Mouse (Mus musculus): ENCODE data around the gene Gipc2. TPM values are rescaled to one million over a fixed set of nuclear protein-coding genes. Genes with fewer than 3 reads are reported as not detected.

The Gipc2 gene
- polyA plus RNA-seq, 1 experiment, result 0.06 TPM

DNA sequence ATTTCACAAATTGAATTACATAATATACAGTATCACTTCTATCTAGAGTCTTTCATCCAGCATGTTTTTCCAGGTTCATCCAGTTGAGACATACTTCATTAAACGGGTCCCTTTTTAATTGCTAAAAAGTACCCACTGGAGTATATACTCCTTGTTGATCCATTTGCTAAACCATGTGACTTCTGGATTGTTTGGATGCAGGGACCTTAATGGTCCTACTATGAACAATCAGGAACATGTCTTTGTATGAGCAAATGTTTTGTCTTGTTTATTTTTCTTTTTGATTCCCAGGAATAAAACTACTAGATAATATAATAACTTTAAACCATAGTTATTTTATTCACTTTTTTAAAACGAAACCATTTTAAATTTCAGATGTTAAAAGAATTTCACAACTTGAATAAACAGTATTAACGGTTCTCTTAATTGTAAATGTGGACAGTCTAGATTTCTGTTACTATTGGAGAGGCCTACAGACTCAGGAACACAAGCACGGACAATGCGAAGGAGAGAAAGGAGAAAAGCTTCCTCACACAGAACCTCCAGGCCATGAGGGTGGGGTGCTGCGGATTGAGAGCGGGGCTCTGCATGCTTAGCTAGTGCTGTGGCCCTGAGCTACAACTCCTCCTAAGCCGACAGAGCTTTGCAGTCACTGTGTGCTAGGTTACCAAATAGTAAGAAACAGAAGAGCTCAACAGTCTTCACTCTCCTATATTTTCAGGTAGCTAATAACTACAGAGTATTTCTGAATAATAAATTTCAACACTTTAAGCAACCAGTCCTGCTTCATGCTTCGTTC, 24.8 kb upstream of the Gipc2 start:
- no peak for DNase-seq (ENCODE audit: low read depth in 1 of 2, low spot score in 2 of 2)
- H3K4me3 ChIP-seq (ENCODE audit: extremely low read depth, insufficient read depth, insufficient read length), result no peak overlapping the region; the same call in 1 of the 2 replicates
- TF ChIP-seq POLR2A (IDR thresholded peaks at IDR 0.05; ENCODE audit: low read depth, low read length), result no peak
- TF ChIP-seq CTCF (IDR thresholded peaks at IDR 0.05; ENCODE audit: extremely low read depth, insufficient read depth, insufficient read length, insufficient replicate concordance), result no peak

DNA sequence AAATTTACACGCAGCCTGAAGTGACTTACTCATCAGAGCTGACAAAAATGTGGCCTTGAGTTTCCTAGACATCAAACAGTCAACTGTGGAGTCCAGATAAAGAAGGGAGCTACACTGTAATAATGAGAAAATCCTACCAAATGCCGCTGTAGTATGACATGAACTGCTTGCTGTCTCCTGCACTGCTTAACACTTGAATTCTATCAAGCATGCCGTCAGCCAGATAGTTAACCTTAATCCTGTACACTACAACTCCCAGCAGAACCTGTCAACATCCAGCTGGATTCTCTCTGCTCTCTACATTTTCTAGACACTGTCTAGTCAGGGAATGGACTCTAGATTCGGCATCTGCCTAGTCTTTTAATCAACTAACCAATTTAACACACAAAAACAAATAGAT, 23.3 kb upstream of the Gipc2 start:
- TF ChIP-seq POLR2A (IDR thresholded peaks at IDR 0.05; ENCODE audit: low read depth, low read length), result no peak
- no peak for TF ChIP-seq CTCF (IDR thresholded peaks at IDR 0.05; ENCODE audit: extremely low read depth, insufficient read depth, insufficient read length, insufficient replicate concordance)
- H3K4me3 ChIP-seq (ENCODE audit: extremely low read depth, insufficient read depth, insufficient read length), result no peak overlapping the region
- no peak for DNase-seq (ENCODE audit: low read depth in 1 of 2, low spot score in 2 of 2)
- peaks cover 6% of the 10 kb centered on the region for H3K36me3 ChIP-seq (ENCODE audit: control insufficient read depth, insufficient read depth, low read length)
- no peaks in the 10 kb centered on the region for H3K4me1 ChIP-seq (ENCODE audit: control insufficient read depth, insufficient read depth, insufficient read length)
- 80% methylated on average over 4 of the region's 4 CpGs for WGBS
- no peaks in the 10 kb centered on the region for H3K27me3 ChIP-seq (ENCODE audit: control insufficient read depth, insufficient read depth, low read length)
- no peak overlapping the region for H3K27ac ChIP-seq (ENCODE audit: insufficient read depth, low read length)

More for the DNA sequence above, 24.8 kb upstream of the Gipc2 start:
- 74% methylated on average over 9 of the region's 9 CpGs for WGBS
- H3K36me3 ChIP-seq (ENCODE audit: control insufficient read depth, insufficient read depth, low read length), result peaks cover 5% of the 10 kb centered on the region
- no peak overlapping the region for H3K27ac ChIP-seq (ENCODE audit: insufficient read depth, low read length)
- H3K4me1 ChIP-seq (ENCODE audit: control insufficient read depth, insufficient read depth, insufficient read length), result no peaks in the 10 kb centered on the region
- no peaks in the 10 kb centered on the region for H3K27me3 ChIP-seq (ENCODE audit: control insufficient read depth, insufficient read depth, low read length)

DNA sequence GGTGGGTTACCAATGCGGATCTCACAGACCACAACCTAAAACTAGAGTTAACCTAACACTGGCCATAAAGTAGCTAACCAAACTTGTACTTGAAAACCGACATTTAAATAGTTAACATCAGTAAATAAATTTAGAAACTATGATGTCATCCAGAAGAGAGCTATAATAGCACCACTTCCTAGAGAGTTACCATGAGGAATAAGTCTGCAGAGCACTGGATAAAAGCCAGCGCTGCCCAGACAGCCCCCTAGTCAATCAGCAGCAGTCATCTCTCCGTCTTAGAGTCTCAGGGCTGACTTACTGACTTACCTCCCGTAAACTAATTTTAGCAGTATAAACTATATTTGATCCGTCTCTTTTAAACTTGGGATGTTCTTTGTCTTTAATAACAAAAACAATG, 20.1 kb upstream of the Gipc2 start:
- Histone ChIP-seq H3K27me3 (ENCODE audit: control insufficient read depth, insufficient read depth, low read length) (no peaks in the 10 kb centered on the region), H3K36me3 (ENCODE audit: control insufficient read depth, insufficient read depth, low read length) (peaks cover 9% of the 10 kb centered on the region), H3K4me3 (ENCODE audit: extremely low read depth, insufficient read depth, insufficient read length) (no peak overlapping the region), H3K4me1 (ENCODE audit: control insufficient read depth, insufficient read depth, insufficient read length) (no peaks in the 10 kb centered on the region), H3K27ac (ENCODE audit: insufficient read depth, low read length) (no peak overlapping the region)
- TF ChIP-seq CTCF (IDR thresholded peaks at IDR 0.05; ENCODE audit: extremely low read depth, insufficient read depth, insufficient read length, insufficient replicate concordance) (no peak), POLR2A (IDR thresholded peaks at IDR 0.05; ENCODE audit: low read depth, low read length) (no peak)
- DNase-seq (ENCODE audit: low read depth in 1 of 2, low spot score in 2 of 2), result no peak
- WGBS, result 88% methylated on average over 6 of the region's 6 CpGs

DNA sequence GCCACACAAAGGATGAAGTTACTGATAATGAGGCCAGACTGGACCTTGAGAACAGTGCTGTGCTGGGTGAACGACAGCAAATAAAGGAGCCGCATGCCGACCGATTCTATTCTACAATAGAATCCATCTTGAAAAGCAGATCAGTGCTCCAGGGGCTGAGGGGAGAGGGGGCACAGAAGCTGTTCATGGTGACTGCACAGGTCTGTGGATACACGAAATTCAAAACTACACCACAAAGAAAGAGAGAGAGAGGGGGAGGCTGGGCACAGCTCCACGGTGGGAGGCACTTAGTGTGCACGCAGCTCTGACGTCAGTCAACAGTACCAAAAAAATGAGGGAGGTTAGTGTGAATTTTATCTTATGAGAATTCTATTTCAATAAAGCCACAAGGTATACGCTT, 17.5 kb upstream of the Gipc2 start:
- TF ChIP-seq CTCF (IDR thresholded peaks at IDR 0.05; ENCODE audit: extremely low read depth, insufficient read depth, insufficient read length, insufficient replicate concordance), result no peak
- Histone ChIP-seq H3K4me1 (ENCODE audit: control insufficient read depth, insufficient read depth, insufficient read length) (no peaks in the 10 kb centered on the region), H3K27me3 (ENCODE audit: control insufficient read depth, insufficient read depth, low read length) (no peaks in the 10 kb centered on the region), H3K36me3 (ENCODE audit: control insufficient read depth, insufficient read depth, low read length) (peaks cover 9% of the 10 kb centered on the region), H3K4me3 (ENCODE audit: extremely low read depth, insufficient read depth, insufficient read length) (no peak overlapping the region), H3K27ac (ENCODE audit: insufficient read depth, low read length) (no peak overlapping the region)
- DNase-seq (ENCODE audit: low read depth in 1 of 2, low spot score in 2 of 2), result no peak
- 95% methylated on average over 9 of the region's 9 CpGs for WGBS

DNA sequence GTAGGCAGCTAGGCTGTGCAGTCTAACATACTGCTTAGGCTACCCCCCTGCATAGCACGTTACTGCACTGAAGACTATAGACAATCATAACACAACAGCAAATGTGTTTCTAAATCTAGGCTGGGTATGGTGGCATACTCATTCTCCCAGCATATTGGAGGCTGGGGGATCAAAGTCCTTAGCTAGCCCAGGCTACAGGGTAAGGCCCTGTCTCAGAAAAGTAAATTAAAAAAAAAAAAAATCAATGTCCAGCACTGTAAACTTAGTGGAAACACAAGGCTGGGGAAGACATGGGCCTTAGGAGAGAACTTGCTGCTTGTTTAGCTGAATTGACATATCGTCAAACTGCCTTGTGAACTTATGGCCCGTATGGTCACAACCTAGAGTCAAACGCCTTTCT, 14.6 kb upstream of the Gipc2 start:
- DNase-seq (ENCODE audit: low read depth in 1 of 2, low spot score in 2 of 2), result no peak
- no peak overlapping the region for H3K4me3 ChIP-seq (ENCODE audit: extremely low read depth, insufficient read depth, insufficient read length)
- H3K4me1 ChIP-seq (ENCODE audit: control insufficient read depth, insufficient read depth, insufficient read length), result no peaks in the 10 kb centered on the region
- WGBS, result 94% methylated on average over 4 of the region's 4 CpGs
- no peaks in the 10 kb centered on the region for H3K27me3 ChIP-seq (ENCODE audit: control insufficient read depth, insufficient read depth, low read length)
- no peak overlapping the region for H3K27ac ChIP-seq (ENCODE audit: insufficient read depth, low read length)
- peaks cover 4% of the 10 kb centered on the region; the same call in 1 of the 2 replicates for H3K36me3 ChIP-seq (ENCODE audit: control insufficient read depth, insufficient read depth, low read length)
- TF ChIP-seq POLR2A (IDR thresholded peaks at IDR 0.05; ENCODE audit: low read depth, low read length) (no peak), CTCF (IDR thresholded peaks at IDR 0.05; ENCODE audit: extremely low read depth, insufficient read depth, insufficient read length, insufficient replicate concordance) (no peak)

DNA sequence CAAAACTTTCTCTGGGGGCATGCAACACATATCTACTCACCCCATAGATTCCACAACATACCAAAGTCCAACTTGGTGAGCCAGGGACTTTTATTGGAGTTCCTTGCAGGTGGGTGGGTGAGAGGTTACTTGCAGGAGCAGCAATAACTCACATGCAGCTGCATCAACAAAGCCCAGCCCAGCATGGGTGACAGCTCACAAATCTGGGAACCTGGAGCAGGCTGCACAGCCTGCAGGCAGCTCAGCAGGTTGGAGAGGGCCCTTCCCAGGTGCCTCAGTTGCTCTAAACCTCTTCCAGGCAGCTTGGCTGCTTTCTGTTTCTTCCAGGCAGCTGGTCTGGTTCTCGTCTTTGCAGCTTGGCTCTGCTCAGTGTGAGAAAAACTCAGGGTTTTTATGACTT, 13.3 kb upstream of the Gipc2 start:
- Histone ChIP-seq H3K4me1 (ENCODE audit: control insufficient read depth, insufficient read depth, insufficient read length) (no peaks in the 10 kb centered on the region), H3K4me3 (ENCODE audit: extremely low read depth, insufficient read depth, insufficient read length) (no peak overlapping the region), H3K27ac (ENCODE audit: insufficient read depth, low read length) (no peak overlapping the region), H3K27me3 (ENCODE audit: control insufficient read depth, insufficient read depth, low read length) (no peaks in the 10 kb centered on the region), H3K36me3 (ENCODE audit: control insufficient read depth, insufficient read depth, low read length) (peaks cover 3% of the 10 kb centered on the region; the same call in 1 of the 2 replicates)
- no peak for DNase-seq (ENCODE audit: low read depth in 1 of 2, low spot score in 2 of 2)
- 76% methylated on average over 1 of the region's 1 CpGs for WGBS
- no peak for TF ChIP-seq CTCF (IDR thresholded peaks at IDR 0.05; ENCODE audit: extremely low read depth, insufficient read depth, insufficient read length, insufficient replicate concordance)
- TF ChIP-seq POLR2A (IDR thresholded peaks at IDR 0.05; ENCODE audit: low read depth, low read length), result no peak

DNA sequence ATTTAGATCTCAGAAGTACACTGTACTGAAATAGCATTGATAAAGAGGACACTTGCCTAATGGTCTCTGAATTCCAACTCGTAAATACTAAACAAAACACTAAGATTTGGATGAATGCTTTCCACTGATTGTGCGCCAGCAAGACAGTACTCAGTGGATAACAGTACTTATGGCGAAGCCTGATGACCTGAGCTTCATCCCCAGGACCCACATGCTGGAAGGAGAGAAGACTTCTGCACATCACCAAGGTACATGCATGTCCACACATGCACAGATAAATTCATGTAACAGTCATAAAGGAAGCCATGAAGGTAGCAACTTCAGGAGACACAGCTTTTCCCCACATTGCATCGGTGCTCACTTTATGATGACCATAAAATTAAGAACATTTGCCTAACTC, 12.8 kb upstream of the Gipc2 start:
- H3K27me3 ChIP-seq (ENCODE audit: control insufficient read depth, insufficient read depth, low read length), result no peaks in the 10 kb centered on the region
- TF ChIP-seq POLR2A (IDR thresholded peaks at IDR 0.05; ENCODE audit: low read depth, low read length) (no peak), CTCF (IDR thresholded peaks at IDR 0.05; ENCODE audit: extremely low read depth, insufficient read depth, insufficient read length, insufficient replicate concordance) (no peak)
- no peak for DNase-seq (ENCODE audit: low read depth in 1 of 2, low spot score in 2 of 2)
- no peak overlapping the region for H3K4me3 ChIP-seq (ENCODE audit: extremely low read depth, insufficient read depth, insufficient read length)
- H3K36me3 ChIP-seq (ENCODE audit: control insufficient read depth, insufficient read depth, low read length), result peaks cover 3% of the 10 kb centered on the region; the same call in 1 of the 2 replicates
- H3K27ac ChIP-seq (ENCODE audit: insufficient read depth, low read length), result no peak overlapping the region
- H3K4me1 ChIP-seq (ENCODE audit: control insufficient read depth, insufficient read depth, insufficient read length), result no peaks in the 10 kb centered on the region
- 91% methylated on average over 4 of the region's 4 CpGs for WGBS

Measured in spleen, adult 2 months (tissue).